Mouse (Mus musculus) lung, postnatal 4 days (tissue): ENCODE data around the gene Ly6g5b.
"Not testable (repeated sequence)": the region's sequence is repeated elsewhere in the genome, so short reads cannot be mapped to it uniquely, and the experiment has no call there.

Source experiments
- DNase-seq, 2 experiments: peaks; one replicate each; pipeline ENCODE4 v3.0.0; 2021

Ly6g5b gene

DNA sequence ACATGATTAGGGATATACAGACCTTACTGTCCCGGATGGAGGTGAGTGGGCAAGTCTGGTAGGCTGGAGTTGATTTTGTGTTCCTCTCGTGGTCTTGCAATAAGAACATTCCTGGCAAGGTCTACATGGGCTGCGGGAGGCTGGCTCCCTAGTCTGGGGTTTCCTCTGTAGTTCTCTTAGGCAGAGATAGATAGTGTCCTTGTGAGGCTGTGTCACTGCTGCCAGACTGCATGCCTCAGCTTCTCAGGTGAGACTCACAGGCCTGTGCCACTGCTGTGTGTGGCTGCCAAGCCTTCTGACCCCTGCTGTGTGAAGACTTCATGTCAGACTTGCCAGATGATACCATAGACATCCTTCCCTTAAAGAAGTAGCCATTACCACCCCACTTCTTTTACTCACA is 24.0 kb upstream of the Ly6g5b start:
- no peak for DNase-seq

DNA sequence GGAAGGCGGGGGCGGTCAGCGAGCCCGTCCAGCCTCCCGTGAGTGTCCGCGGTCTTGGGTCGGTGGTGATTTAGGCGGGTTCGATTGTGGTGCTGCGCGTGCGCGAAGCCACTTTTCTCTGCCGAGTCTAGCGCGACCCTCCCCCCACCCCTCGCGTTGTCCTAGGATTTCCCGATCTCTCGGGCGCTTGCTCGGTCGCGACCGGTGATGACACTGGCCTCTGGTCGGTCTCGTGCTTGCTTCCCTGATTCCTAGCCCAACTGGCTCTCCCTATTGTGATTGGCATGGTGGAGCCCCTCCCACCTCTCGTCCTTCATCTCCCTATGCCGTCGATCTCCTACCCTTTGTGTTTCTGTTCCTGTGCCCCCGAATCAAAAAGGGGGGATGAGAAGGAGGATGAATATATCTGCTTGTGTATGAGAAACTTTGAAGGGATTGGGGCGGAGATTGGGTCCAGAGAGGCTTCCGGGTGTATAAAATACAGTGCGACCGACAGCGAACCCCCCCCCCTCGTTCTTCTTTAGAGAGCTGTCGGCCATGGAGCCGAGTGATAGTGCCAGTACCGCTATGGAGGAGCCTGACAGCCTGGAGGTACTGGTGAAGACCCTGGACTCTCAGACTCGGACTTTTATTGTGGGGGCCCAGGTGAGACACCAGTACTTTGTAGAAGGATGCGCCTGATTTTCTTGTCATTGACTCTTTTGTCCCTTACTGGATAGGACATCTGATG is 20.5 kb upstream of the Ly6g5b start:
- no peak for DNase-seq

DNA sequence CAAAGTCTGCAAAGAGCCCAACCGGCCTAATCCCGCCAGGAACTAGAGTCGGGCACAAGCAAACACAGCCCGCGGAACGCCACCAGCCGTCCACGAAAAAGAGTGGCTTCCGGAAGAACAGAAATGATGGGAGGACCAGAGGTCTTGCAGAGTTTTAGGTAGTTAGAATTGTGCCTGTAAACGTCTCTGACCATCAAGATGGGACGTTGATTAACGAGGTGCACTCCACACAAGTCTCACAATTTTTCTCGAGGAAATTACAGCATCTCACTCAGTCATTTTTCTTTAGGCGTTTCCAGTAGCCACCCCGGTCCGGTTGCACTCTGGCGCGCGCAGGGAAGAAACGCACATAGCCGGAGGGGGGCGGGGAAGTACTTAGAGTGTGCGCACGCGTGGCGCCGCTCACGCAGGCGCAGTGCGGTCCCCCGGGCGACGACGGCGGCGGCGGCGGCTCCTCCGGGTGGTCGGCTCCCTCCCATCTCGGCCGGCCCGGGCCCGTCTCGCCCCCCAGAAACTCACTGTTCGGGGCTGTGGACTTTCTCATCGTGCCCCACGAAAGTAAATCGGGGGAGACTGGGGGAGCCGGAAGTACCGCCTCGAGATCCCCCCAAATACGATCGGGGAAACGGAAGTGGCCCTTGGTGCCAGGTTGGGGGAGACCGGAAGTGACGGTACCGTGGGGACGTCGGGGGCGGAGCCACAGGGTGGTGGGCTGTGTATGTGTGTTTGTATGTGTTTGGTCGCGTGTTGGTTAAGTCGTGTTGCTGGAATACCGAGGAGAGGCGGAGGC is 19.8 kb upstream of the Ly6g5b start, which contains the start of gene Bag6:
TSS of gene Bag6 (plus strand) at position 378 of the 790 bp plus-strand sequence.
- peak; percentile 95 for DNase-seq

DNA sequence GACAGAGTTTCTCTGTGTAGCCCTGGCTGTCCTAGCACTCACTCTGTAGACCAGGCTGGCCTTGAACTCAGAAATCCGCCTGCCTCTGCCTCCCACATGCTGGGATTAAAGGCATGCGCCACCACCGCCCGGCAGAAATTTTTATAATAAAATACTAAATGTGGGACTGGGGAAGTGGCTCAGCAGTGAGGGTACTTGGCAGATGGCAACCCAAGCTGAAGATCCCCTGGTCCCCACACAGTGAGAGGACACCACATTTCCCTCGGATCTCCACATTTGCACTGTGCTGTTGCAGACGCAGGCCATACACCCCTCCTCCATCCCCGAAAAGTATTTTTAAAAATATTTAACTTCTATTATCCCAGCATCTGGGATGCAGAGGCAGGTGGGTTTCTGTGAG is 18.3 kb upstream of the Ly6g5b start:
- DNase-seq: no peak

DNA sequence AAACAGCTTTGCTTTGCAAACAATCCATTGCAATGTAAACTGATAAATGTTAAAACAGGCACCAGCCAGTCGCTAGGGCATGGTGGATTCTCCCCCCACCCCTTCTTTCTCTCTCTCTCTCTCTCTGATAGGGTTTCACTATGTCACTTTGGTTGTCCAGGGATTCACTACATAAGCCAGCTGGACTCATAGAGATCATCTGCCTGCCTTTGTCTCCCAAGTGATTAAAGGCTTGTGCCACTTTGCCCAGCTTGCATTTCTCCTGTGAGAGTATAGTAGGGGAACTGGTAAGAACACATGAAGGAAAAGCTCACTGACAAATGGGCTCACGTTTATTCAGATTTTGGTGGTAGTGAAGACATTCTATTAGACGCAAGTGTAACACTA is 16.9 kb upstream of the Ly6g5b start:
- no peak for DNase-seq

DNA sequence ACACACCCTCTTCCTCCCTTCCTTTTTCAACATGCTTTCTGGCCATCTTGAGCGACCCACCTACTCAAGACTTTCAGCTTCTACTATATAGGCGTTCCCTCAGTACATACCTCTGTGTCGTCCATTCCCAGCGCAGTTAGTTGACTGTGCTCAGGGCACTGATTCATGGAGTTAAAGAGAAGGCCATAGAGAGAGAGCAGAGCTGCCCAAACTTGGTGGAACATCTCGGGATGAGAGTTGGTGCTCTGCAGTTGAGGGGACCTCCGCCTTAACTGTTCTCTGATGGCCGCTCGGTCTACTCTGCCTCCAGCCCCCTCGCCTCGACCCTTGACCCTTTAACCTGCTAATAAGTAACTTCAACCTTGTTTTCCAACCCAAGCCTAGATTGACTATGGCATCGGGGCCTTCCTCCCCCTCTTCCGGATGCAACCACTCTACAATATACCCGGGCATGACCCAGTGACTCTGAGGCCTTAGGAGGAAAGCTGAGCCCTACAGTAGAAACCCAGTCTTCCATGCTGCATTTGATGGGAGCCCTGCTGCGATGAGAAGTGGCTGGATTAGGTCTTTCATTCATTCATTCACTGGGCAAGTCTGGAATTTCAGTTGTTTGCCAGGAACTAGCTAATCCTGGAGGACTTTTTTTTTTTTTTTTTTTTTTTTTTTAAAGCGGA is 16.4 kb upstream of the Ly6g5b start, which contains the start of gene Apom:
TSS of gene Apom (minus strand) at position 551 of the 674 bp plus-strand sequence.
- DNase-seq: no peak

DNA sequence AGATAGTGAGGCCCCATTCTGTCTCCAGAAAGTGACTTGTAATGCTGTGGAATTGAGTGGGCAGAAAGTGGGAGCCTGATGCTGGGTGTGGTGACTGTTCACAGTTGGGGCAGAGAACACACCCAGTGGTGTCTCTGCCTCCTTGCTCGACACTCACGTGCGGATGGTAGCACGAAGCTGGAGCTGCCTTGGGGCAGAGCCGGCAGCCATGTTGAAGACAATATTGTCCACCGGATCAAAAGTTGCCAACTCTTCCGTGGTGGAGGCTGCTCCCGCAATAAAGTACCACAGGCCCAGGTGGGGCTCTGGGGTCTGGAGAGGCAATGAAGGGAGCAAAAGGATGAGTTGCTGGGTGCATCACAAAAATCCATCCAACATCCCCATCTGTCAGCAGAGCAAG is 15.8 kb upstream of the Ly6g5b start:
- no peak for DNase-seq

DNA sequence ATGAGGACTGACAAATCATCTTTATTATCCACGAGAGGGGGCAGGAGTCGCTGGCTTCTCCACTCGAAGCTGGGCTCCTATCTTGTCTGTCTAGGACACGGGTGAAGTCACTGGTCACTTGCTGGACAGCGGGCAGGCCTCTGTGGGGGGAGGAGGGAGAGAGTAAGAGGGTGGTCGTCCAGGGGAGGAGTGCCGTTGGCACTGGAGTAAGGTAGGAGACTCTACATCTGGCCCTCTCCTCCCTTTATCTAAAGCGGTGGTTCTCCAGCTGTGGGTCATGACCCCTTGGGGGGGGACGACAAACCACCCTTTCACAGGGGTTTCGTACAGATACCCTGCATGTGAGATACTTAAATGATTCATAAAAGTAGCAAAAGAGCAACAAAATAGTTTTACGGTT is 13.8 kb upstream of the Ly6g5b start:
- DNase-seq: no peak

DNA sequence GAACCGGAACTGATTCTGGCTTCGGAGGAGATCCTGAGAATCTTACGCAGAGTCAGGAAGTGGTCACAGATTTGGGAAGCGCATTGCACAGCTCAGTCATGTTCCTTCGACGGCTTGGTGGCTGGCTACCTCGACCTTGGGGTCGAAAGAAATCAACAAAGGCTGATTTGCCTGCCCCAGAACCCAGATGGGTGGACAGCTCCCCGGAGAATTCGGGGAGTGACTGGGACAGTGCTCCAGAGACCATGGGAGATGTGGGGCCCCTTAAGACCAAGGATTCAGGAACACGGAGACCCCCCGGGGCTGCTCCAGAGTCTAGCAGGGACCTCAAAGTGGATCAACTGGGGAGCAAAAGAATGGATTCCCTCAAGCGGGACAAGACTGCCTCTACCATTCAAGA is 11.8 kb upstream of the Ly6g5b start:
- DNase-seq: no peak

DNA sequence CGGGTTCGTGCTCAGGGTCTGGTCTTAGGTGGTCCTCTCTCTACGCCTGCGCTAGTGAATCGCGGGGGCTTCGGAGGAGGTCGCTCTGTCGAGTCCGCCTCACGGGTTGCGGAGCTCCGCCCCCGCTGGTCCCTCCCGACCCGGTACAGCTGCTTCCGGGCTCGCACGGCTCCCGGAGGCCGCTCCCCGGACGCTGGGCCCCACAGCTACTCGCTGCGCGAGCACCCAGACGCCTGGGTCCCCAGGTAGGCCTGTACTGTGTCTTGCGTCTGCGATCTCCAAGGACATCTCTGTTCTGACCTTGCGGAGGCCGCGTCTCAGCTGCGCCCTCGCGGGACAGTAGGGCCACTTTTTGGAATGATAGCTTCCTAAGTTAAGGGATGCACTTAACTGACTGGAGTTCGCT is 11.0 kb upstream of the Ly6g5b start, which contains the start of gene D17H6S53E:
TSS of gene D17H6S53E (plus strand) at position 168 of the 406 bp plus-strand sequence.
- peak; percentile 85 to 88 for DNase-seq

DNA sequence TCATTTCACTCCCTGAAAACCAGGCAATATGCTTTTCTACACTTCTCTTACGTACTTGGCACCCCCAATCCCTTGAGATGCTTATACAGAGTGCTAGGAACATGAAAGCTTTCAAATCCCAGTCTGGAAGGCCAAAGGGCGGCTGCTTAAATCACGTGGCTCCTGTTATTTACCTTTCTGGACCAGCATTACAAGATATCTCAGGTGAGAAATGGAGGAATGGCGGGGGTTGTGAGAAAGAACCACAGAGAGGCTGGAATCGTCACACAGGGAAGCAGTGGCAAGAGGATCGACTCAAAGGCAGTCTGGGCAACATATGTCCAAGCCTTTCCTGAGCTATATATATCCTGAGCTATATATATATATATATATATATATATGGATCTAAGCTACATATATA is 10.3 kb upstream of the Ly6g5b start:
- DNase-seq: no peak

DNA sequence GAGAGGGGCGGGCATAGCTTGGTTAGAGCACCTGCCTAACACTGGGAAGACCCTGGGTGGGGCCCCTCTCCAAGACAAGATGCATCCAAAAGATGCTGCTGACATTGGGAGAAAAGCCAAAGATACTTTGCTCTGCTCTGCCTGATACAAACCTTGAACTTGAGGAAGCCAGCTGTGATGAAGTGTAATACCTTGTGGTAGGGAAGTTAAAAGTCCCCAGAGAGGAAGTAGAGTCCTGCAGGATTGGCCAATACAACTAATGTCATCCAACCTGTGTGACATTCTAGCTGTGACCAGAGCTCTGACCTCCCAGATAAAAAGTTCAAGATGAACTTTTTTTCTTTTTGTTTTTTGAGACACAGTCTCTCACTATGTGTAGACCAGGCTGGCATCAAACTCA is 9.9 kb upstream of the Ly6g5b start:
- DNase-seq: no peak

DNA sequence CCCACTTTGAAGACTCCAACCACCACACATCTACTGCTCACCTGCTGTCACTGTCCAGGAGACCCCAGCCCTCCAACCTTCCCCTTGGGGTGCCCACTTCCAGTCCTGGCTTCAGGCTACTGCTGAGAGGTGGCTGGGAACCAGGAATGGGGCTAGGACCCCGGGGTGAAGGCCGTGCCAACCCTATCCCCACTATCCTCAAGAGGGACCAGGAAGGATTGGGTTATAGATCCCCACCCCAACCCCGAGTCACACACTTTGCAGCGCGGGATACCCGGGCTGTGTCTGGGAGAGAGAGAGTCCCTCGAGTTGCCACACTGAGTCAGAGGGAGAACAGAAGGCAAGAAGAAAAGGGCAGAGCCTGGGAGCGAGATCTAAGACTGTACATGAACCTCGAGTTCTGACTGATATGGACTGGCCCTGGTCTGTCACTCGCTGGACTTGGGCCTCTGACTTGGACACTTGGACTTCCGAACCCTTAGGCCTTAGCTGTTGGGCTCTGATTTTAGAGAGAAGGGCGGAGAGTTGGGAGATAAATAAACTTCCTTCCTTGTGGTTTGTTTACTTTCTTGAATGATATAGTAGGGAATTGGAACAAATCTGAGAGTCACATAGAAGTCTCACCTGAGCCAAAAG is 9.2 kb upstream of the Ly6g5b start:
- DNase-seq: not testable (repeated sequence)

DNA sequence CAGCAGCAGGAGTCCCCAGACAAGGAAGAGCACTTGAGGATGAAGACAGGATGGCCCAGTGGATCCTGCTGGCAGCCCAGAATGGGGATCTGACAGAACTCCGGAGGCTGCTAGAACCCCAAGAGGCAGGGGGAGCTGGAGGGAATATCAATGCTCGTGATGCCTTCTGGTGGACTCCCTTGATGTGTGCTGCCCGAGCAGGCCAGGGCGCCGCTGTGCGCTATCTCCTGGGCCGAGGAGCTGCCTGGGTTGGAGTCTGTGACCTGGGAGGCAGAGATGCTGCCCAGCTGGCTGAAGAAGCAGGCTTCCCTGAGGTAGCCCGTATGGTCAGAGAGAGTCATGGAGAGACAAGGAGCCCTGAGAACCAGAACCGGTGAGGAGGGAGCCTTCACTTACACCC is 8.1 kb upstream of the Ly6g5b start:
- not testable (repeated sequence) for DNase-seq

DNA sequence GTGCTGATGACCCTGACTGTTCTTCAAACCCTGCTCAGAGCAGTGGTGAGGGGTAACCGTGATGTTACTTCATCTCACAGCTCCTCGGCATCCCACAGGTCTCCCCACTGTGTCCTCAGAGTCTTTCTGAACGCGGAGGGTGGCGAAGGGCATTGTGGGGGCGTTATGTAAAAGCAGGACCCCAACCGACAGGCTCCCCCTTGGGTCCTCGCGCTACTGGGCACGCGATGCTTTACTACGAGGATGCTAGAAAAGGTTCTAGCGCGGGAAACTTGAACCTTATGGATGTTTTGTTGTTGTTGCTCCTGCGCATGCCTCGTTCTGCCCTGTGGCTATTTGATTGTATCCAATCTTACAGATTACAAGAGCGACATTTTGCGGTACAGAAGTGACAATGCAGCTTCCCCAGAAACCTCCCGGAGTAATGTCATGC is 6.7 kb upstream of the Ly6g5b start, which contains the start of gene Csnk2b:
TSS of gene Csnk2b (minus strand) at position 183 of the 433 bp plus-strand sequence.
- DNase-seq: peak; percentile 63 to 65

DNA sequence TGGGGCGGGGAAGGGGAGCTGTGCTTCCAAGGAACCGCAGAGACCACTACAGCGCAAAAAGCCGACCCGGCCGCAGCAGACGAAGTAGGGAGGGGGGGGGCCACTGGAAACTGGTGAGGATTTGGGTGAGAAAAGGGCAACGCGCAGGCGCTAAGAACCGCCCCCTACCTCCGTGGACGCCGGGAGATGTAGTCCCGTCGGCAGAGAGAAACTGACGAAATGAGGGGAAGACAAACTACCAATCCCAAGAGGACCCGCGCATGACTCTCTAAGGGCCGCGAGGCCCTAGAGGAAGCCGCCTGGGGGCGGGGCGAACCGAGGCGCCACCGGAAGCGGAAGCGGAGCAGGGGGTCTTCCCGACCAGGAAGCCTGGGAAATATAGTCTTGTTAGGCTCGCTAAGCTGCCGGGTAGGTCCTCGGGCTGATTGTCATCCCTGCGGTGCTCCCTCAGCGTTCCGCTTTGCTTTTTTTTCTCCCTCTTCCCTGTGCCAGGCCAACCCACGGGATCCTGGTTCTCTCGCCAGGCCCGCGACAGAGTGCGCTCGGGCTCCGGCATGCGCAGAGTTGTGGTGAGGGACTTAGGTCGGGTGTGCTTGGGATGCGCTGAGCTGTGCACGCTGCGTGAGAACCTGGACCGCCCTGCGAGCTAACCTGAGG is 6.0 kb upstream of the Ly6g5b start, which contains the start of gene Gpank1:
TSS of gene Gpank1 (plus strand) at position 313 of the 657 bp plus-strand sequence.
- peak; percentile 97 to 99 for DNase-seq

DNA sequence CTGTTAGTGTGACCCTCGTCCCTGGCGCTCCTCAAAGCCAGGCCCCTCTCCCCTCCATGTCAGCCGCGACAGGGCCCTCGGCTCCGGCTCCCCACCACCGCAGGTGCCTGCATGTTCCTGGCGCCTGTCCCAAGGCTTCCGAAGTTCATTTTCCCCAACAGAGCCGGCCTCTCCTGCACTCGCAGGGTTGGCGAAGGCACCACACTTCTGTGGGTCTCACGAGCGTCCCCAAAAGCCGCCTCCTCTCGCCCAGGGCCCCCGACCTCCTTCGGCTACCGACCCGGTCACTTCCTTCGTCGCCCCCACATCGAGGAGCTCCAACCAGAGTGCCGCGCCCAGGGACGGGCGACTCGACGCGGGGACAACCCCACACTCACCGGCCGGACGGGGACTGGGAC is 5.5 kb upstream of the Ly6g5b start:
- no peak for DNase-seq

DNA sequence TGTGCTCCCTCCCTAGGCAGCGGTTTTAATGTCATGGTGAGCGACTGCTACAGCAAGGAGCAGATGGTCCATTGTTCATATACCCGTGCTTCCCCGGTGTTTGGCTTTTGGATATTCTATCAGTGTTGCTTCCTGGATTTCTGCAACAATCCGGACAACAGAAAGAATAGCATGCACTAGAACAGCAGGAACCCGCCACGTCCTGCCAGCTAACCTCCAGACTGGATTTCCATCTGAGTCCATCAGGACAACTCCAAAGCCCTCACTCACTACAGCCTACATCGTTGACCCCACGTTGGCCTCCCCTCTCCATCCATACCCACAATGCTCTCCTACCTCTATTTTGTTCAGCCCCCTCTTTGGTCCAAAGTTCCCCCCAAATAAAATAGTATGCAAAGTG is 3.5 kb downstream of the Ly6g5b start:
- no peak for DNase-seq

DNA sequence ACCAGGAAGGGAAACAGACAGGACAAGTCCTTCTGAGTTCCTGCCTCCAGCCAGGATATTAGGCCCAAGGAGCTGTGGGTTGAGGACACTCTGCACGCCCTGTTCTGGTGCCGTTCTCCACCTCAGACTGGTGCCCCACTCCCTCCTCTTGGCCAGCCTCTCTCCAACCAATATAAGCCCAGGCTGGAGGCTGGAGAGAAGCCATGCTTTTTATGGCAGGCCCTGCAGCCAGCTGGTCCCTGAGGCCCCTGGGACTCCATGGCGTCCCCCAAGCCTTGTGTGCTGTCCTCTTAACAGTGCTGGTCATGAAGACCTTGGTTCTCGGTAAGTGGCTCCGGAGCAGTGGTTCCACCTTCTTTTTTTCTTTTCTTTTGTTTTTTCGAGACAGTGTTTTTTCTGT is 7.1 kb downstream of the Ly6g5b start, which contains the start of gene Ly6g5c:
TSS of gene Ly6g5c (plus strand) at position 183 of the 400 bp plus-strand sequence.
- DNase-seq: no peak

DNA sequence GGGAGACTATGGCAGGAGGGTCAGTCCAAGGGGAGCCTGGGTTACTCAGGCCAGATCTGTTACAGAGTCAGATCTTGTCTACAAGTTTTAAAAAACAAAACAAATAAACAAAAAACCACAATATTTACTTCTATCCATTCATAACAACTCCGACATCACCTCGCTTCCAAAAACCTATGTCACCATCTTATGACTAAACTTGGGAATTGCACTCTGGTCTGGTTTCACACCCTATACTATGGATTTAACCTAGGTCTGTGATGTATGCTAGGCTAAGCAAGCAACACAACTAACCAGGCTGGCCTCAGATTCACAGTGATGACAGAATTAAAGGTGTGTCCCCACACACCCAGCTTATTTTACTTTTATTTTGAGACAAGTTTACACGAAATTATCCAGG is 8.7 kb downstream of the Ly6g5b start:
- no peak for DNase-seq

DNA sequence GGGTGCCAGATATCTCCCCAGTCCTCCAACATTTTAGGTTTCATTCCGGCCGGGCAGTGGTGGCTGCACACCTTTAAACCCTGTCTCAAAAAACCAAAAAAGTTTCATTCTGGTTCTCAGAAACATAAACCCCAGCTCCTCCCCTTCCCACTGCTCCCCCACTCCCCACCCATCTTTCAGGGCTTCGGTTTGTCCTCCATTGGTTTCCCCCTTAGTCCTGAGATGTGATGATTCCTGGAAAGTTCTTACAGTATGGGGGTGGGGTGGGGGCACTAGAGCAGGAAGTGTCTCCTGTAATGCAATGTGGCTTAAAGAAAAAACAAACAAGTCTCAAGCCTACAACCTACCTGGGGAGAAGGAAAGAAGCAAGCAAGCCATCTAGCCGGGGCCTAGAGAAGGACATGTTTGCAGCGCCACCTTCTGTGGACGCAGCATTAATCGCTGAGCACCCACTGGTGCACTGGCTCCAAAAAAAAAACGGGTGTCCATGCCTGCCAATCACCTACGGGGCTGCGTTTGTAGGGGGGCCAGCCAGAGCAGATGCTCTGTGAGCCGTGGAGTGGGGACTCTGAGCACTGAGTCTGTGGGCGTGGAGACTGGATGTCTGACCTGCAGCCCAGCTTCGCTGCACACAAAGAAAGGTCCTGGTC is 9.4 kb downstream of the Ly6g5b start:
- peak; percentile 50 to 52 for DNase-seq

DNA sequence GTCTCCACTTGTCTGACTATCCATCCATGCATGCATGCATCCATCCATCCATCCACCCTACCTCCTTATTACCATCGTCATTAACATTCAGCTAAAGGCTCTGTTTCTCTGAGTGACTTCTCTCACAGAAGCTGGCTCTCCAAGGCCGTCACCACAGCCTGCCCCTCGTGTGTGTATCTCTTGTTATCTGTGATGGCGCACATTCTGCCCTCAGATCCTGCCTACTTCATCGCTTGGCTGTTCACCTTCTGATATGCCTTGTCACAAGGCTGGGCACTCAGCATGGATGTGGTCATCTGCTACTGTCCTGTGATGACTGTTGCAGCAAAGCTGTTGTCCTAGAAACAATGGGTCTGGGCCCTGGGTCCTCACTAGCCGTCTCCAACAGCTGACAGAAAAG is 10.5 kb downstream of the Ly6g5b start:
- no peak for DNase-seq
